Mouse (Mus musculus) left cerebral cortex, adult 9 months (tissue): ENCODE measurements around the gene Nfkbie.
A peak's percentile ranks its signal among the peaks of the same experiment; 100 is the strongest.

Experiments used
- DNase-seq, 2 experiments: peaks; one replicate each; pipeline ENCODE4 v3.0.0; 2022; ENCODE audit warnings: low spot score in 2 of 2

Nfkbie gene

GRCm38 (mm10) chr17:45555452-45556106 is at the start of gene Nfkbie:
Gene Nfkbie (plus strand): TSS chr17:45555703.
- DNase-seq: peak in 1 of 2 experiments; percentile 90

DNA sequence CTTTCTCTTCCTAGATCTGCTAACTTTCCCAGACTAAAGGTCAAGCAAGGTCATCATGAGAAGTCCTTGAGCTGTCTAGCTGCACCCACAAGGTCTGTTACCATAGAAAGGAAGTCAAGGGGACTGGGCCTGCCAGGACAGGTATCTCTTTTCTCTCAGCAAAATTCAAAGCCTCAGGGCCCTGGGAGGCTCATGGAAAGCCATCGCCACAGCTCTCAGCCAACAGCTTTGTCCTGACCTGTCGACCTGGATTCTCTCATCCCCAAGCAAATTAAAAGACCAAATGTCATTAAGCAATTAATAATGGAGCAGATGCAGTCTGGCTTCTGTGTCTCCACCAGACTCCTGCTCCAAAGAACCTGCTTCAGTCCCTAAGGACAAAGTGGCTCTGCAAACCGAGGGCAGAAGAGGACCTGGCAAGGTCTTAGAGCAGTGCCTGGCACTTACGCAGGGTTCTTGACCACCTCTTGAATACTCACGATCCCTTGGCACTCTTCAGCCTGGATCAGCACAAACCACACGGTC is 49.5 kb upstream of the Nfkbie start:
- DNase-seq: no peak

- DNase-seq: peak; percentile 61 to 90
These were observed 48.8 kb upstream of the Nfkbie start, which contains the start of gene Aars2 for GRCm38 (mm10) chr17:45506700-45507189. Gene Aars2 (plus strand): TSS chr17:45506841.

GRCm38 (mm10) chr17:45510871-45511270 is 44.6 kb upstream of the Nfkbie start:
- no peak for DNase-seq

- no peak for DNase-seq
These were observed 43.7 kb upstream of the Nfkbie start for GRCm38 (mm10) chr17:45511757-45512156.

DNA sequence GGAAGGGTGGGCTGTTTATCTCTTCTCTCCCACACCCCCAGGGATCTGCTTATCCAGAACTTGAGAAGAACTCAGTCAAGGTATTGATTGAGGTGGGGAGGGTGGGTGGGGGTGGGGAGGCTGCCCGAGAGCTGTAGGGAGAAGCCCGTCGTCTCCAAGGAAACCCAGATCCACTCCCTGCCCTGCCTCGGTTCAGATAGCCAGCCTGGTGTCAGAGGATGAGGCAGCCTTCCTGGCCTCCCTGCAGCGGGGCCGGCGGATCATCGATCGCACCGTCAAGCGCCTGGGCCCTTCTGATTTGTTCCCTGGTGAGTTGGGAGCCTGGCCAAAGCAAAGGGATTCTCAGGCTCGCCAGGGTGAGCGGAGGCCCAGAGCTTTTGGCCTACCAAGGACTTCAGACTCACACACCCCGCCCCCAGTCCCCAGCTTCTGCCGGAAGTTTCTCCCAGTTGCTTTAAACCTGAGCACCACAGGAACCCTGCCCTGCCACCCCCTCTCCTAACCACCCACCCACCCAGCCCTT is 40.2 kb upstream of the Nfkbie start:
- DNase-seq: no peak

- no peak for DNase-seq
These were observed 39.7 kb upstream of the Nfkbie start for GRCm38 (mm10) chr17:45515806-45516205.

DNA sequence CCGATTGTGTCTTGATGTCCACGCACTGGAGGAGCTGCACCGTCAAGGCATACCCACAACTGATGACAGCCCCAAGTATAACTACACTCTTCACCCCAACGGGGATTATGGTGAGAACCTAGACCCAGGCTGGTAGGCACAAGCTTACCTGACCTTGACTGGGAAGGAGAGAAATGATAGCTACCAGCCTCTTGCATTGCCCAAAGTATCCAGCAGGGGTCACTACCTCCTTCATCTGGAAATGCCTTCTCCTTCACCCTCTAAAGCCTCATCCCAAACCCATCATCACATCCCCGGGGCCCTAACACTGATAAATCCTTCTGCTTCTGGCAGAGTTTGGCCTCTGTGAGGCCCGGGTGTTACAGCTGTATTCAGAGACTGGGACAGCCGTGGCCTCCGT is 39.0 kb upstream of the Nfkbie start:
- DNase-seq: peak; percentile 51 to 92

- DNase-seq: no peak
These were observed 38.4 kb upstream of the Nfkbie start for GRCm38 (mm10) chr17:45517135-45517534.

DNA sequence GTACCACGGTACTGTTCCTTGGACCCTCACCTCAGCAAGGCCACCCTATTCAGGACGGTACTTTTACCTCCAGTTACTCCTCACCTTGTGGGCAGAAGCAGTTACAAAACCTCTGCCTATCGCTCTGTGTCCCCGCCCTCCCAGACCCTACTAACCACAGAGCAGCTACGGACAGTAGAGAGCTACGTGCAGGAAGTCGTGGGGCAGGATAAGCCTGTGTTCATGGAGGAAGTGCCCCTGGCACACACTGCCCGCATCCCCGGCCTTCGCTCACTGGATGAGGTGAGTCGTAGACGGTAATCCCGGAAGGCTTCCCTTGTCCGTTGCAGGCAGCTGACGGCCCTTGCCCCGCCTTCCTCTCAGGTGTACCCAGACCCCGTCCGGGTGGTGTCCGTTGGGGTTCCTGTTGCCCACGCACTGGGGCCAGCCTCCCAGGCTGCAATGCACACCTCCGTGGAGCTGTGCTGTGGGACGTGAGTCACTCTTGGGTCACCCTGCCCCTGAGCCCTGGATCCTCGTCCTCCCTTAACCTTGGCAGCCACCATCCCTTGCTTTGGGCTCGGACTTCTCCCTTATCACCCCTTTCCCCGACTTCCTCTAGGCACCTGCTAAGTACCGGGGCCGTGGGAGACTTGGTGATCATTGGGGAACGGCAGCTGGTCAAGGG is 37.8 kb upstream of the Nfkbie start:
- DNase-seq: no peak

- no peak for DNase-seq
These were observed 36.6 kb upstream of the Nfkbie start for GRCm38 (mm10) chr17:45518766-45519475.

DNA sequence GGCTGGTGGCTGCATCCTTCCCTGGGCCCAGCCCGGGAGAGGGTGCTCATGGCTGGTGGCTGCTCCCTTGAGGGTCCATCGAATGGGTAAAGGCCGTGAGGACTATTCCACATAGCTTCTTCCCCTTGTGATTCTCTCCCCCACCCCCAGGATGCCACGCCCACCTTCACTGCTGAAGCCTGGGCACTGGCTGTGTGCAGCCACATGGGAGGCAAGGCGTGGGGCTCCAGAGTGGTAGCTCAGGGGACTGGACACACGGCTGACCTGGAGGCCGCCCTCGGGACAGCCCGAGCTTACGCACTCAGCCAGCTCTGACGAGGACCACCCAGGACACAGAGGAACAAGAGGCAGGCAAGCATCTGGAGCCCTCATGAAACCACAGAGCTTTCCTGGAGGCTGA is 35.4 kb upstream of the Nfkbie start:
- no peak for DNase-seq

DNA sequence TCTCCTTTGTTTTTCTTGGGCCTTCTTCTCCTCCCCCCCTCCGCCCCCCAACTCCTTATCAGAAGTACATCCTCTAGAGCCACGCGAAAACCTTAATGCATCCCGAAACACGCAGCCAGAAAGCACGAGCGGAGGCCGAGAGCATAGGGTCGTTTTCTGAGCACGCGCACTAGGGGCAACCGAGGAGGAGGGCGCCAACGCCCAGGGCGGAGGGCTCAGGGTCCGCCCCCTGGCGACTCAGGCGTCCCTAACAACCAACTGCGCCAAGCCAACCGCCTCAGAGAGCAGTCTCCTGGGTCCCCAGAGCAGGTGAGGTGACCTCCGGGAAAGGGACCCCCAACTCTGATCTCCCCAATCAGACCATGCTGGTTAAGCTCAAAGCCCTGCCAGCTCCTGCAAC is 32.2 kb upstream of the Nfkbie start, which contains the start of gene Tcte1:
Gene Tcte1 (plus strand): TSS at position 172 of the 400 bp plus-strand sequence.
- no peak for DNase-seq

- DNase-seq: no peak
These were observed 30.5 kb upstream of the Nfkbie start for GRCm38 (mm10) chr17:45524961-45525360.

- DNase-seq: no peak
These were observed 28.9 kb upstream of the Nfkbie start for GRCm38 (mm10) chr17:45526571-45526970.

GRCm38 (mm10) chr17:45530346-45530782 is 25.1 kb upstream of the Nfkbie start:
- DNase-seq: peak in 1 of 2 experiments; percentile 89

GRCm38 (mm10) chr17:45532896-45533295 is 22.6 kb upstream of the Nfkbie start:
- DNase-seq: no peak

- DNase-seq: no peak
These were observed 19.2 kb upstream of the Nfkbie start for GRCm38 (mm10) chr17:45536264-45536663.

GRCm38 (mm10) chr17:45538394-45538793 is 17.1 kb upstream of the Nfkbie start:
- no peak for DNase-seq

DNA sequence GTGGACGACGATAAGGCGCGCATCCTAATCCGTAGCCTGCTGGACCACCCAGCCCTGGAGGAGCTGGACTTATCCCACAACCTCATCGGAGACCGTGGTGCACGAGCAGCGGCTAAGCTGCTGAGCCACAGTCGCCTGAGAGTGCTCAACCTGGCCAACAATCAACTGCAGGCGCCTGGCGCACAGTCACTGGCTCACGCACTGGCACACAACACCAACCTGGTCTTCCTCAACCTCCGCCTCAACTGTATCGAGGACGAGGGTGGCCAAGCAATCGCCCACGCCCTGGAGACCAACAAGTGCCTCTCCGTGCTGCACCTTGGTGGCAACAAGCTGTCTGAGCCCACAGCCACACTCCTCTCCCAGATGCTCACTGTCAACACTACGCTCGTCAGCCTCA is 15.8 kb upstream of the Nfkbie start:
- no peak for DNase-seq

DNA sequence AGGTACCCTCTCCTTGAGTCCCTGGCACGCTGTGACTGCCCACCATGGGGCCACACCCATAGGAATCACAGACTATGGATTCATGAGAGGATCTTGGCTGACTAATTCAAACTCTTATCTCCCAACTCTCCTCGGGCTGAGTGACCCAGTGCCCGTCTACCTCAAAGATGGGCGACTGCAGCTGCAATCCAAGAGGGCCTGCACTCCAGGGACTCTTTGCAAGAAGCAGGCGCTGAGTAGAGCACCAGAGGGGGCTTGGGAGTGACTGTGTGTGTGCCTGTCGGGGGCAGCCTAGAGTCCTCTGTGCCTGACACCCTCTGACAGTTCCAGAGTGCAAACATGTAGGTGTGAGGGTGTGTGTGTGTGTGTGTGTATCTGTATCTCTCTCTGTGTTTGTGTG is 13.4 kb upstream of the Nfkbie start:
- no peak for DNase-seq

GRCm38 (mm10) chr17:45542705-45543104 is 12.8 kb upstream of the Nfkbie start:
- DNase-seq: no peak
